Mouse (Mus musculus) megakaryocyte, embryonic 14.5 days (primary cell): Measurements from ENCODE around the gene Xpnpep1.

ENCODE experiments used
- FLI1 ChIP-seq: IDR thresholded peaks from 2 replicates; pipeline ENCODE4 v1.6.1; 2012; ENCODE audit warnings: low read length, inconsistent platforms, mixed read lengths
- GATA1 ChIP-seq: IDR thresholded peaks from 3 replicates; pipeline ENCODE4 v1.6.1; 2012; ENCODE audit warnings: mixed read lengths, low read length, inconsistent platforms, borderline replicate concordance

- no peak for TF ChIP-seq GATA1
- no peak for TF ChIP-seq FLI1
These were observed 18.5 kb downstream of the Xpnpep1 start for GRCm38 (mm10) chr19:53021537-53021936.
